Mouse (Mus musculus): ENCODE measurements at regions not wholly inside any gene's neighbourhood (a gene's known extent, or its start where the extent isn't known, plus 50 kb on each side); places are given as distances from the start of the nearest gene placed in this dataset.

GRCm38 (mm10) chr1:83727938-83728337 lies 319.9 kb upstream of the Sphkap start:
- DNase-seq (ENCODE audit: low spot score), result no peak

- DNase-seq (ENCODE audit: low spot score), result peak; percentile 37
Observed at GRCm38 (mm10) chr1:83727215-83727614, 319.2 kb upstream of the Sphkap start.

GRCm38 (mm10) chr1:83723096-83723495 lies 315.1 kb upstream of the Sphkap start:
- no peak for DNase-seq (ENCODE audit: low spot score)

- no peak for DNase-seq (ENCODE audit: low spot score)
Observed at GRCm38 (mm10) chr1:83720166-83720565, 312.2 kb upstream of the Sphkap start.

- peak; percentile 59 for DNase-seq (ENCODE audit: low spot score)
Observed at GRCm38 (mm10) chr1:83717056-83717455, 309.1 kb upstream of the Sphkap start.

GRCm38 (mm10) chr1:83701696-83702404 lies 293.9 kb upstream of the Sphkap start:
- DNase-seq (ENCODE audit: low spot score), result no peak

- no peak for DNase-seq (ENCODE audit: low spot score)
Observed at GRCm38 (mm10) chr1:83697422-83697821, 289.4 kb upstream of the Sphkap start.

- DNase-seq (ENCODE audit: low spot score), result no peak
Observed at GRCm38 (mm10) chr1:83685221-83685620, 277.2 kb upstream of the Sphkap start.

GRCm38 (mm10) chr1:83665326-83665725 lies 257.3 kb upstream of the Sphkap start:
- no peak for DNase-seq (ENCODE audit: low spot score)

GRCm38 (mm10) chr1:83661808-83662802 lies 254.1 kb upstream of the Sphkap start:
- DNase-seq (ENCODE audit: low spot score), result peak; percentile 20

- no peak for DNase-seq (ENCODE audit: low spot score)
Observed at GRCm38 (mm10) chr1:83653661-83654060, 245.7 kb upstream of the Sphkap start.

GRCm38 (mm10) chr1:83645606-83646005 lies 237.6 kb upstream of the Sphkap start:
- DNase-seq (ENCODE audit: low spot score), result no peak

GRCm38 (mm10) chr1:83642656-83643055 lies 234.7 kb upstream of the Sphkap start:
- DNase-seq (ENCODE audit: low spot score), result no peak

- DNase-seq (ENCODE audit: low spot score), result no peak
Observed at GRCm38 (mm10) chr1:83636051-83636450, 228.1 kb upstream of the Sphkap start.

- DNase-seq (ENCODE audit: low spot score), result no peak
Observed at GRCm38 (mm10) chr1:83631798-83632197, 223.8 kb upstream of the Sphkap start.

- DNase-seq (ENCODE audit: low spot score), result no peak
Observed at GRCm38 (mm10) chr1:83631394-83631793, 223.4 kb upstream of the Sphkap start.

- no peak for DNase-seq (ENCODE audit: low spot score)
Observed at GRCm38 (mm10) chr1:83587258-83587657, 179.3 kb upstream of the Sphkap start.

GRCm38 (mm10) chr1:83583041-83583440 lies 175.0 kb upstream of the Sphkap start:
- peak; percentile 59 for DNase-seq (ENCODE audit: low spot score)

- no peak for DNase-seq (ENCODE audit: low spot score)
Observed at GRCm38 (mm10) chr1:83569991-83570390, 162.0 kb upstream of the Sphkap start.

GRCm38 (mm10) chr1:83568746-83569145 lies 160.7 kb upstream of the Sphkap start:
- no peak for DNase-seq (ENCODE audit: low spot score)

GRCm38 (mm10) chr1:83551617-83552016 lies 143.6 kb upstream of the Sphkap start:
- DNase-seq (ENCODE audit: low spot score), result peak; percentile 65

GRCm38 (mm10) chr1:83535461-83535860 lies 127.5 kb upstream of the Sphkap start:
- DNase-seq (ENCODE audit: low spot score), result no peak

GRCm38 (mm10) chr1:83527803-83528202 lies 119.8 kb upstream of the Sphkap start:
- DNase-seq (ENCODE audit: low spot score), result no peak
